Mouse (Mus musculus) lung, adult 10 weeks (tissue): ENCODE data around the gene Zfp987. TPM values are rescaled to one million over a fixed set of nuclear protein-coding genes. Genes with fewer than 3 reads are reported as not detected.

ENCODE experiments used
- polyA plus RNA-seq: library from polyadenylated mRNA; stranded (reverse); fragments of 350-450 nt; fragmentation: Illumina TruSeq; extraction: RNeasy Lipid Tissue Mini Kit (QIAGEN cat#74804); gene quantifications from one replicate; pipeline ENCODE4 v1.2.3, GENCODE M21; 2014; ENCODE audit warnings: low read depth, low replicate concordance; ENCODE audit not compliant: insufficient read depth

The Zfp987 gene
- polyA plus RNA-seq, result 0.10 TPM

DNA sequence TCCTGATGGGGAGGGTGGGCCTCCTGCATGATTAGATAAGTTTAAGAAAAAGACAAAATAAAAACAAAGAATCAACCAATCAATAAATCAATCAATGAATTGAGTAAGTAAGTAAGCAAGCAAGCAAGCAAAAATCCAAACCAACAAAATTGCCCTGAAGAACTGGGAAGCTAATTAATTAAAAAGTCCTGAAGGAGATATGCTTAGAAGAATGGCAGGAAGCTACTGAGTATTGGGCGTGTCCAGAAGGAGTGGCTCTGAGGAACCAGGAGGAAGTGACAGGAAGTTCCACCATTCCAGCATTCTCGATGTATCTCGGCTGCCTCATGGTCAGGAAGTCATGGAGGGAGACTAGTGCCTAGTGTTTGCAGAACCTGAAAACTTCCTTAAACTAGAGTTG lies at the start of gene Zfp987:
Gene Zfp987, plus strand, starts transcription at position 301 of the 400 bp plus-strand sequence.

DNA sequence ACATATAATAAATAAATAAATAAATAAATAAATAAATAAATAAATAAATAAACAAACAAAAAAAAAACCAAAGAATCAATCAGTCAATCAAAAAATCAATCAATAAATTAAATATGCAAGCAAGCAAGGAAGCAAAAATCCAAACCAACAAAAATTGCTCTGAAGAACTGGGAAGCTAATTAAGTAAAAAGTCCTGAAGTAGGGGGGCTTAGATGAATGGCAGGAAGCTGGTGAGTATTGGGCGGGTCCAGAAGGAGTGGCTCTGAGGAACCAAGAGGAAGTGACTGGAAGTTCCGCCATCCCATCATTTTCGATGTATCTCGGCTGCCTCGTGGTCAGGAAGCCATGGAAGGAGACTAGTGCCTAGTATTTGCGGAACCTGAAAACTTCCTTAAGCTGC lies 59.4 kb downstream of the Zfp987 start, which contains the start of gene Zfp600:
Gene Zfp600, plus strand, starts transcription at position 301 of the 400 bp plus-strand sequence.

Other genes with a start within 250 kb of the Zfp987 start
- gene Zfp986, start 228.5 kb upstream of the Zfp987 start, polyA plus RNA-seq, result not detected
- not detected for gene Zfp600, start 59.5 kb downstream of the Zfp987 start, polyA plus RNA-seq